Mouse (Mus musculus): ENCODE data around the gene Wtap.
"Not testable (repeated sequence)": the region's sequence is repeated elsewhere in the genome, so short reads cannot be mapped to it uniquely, and the experiment has no call there.

Wtap gene

GRCm38 (mm10) chr17:12994069-12994468 is at the start of gene Wtap:
Gene Wtap, minus strand, starts transcription at chr17:12994169.
- no peak for DNase-seq

GRCm38 (mm10) chr17:13036627-13037192 is 42.7 kb upstream of the Wtap start:
- DNase-seq = not testable (repeated sequence)

- DNase-seq = no peak
These were observed 19.3 kb upstream of the Wtap start for GRCm38 (mm10) chr17:13013316-13013715.

GRCm38 (mm10) chr17:13009887-13010286 is 15.9 kb upstream of the Wtap start:
- no peak for DNase-seq

GRCm38 (mm10) chr17:13008528-13008927 is 14.6 kb upstream of the Wtap start:
- no peak for DNase-seq

- peak; percentile 99 for DNase-seq
These were observed 13.9 kb upstream of the Wtap start for GRCm38 (mm10) chr17:13007730-13008425.

GRCm38 (mm10) chr17:13006984-13007383 is 13.0 kb upstream of the Wtap start:
- DNase-seq = no peak

- not testable (repeated sequence) for DNase-seq
These were observed 12.6 kb upstream of the Wtap start, which contains the start of gene Sod2 for GRCm38 (mm10) chr17:13006546-13006945. Gene Sod2, plus strand, starts transcription at chr17:13006846.

GRCm38 (mm10) chr17:13004436-13004835 is 10.5 kb upstream of the Wtap start:
- not testable (repeated sequence) for DNase-seq

- not testable (repeated sequence) for DNase-seq
These were observed 8.3 kb upstream of the Wtap start for GRCm38 (mm10) chr17:13002243-13002642.

- DNase-seq = no peak
These were observed 5.1 kb upstream of the Wtap start for GRCm38 (mm10) chr17:12999069-12999468.

GRCm38 (mm10) chr17:12997890-12998289 is 3.9 kb upstream of the Wtap start:
- DNase-seq = no peak

GRCm38 (mm10) chr17:12996345-12996744 is 2.4 kb upstream of the Wtap start:
- DNase-seq = peak; percentile 64

GRCm38 (mm10) chr17:12992470-12992991 is 1.4 kb downstream of the Wtap start:
- peak; percentile 94 for DNase-seq

GRCm38 (mm10) chr17:12991635-12992358 is 2.2 kb downstream of the Wtap start:
- peak; percentile 88 for DNase-seq

- no peak for DNase-seq
These were observed 2.8 kb downstream of the Wtap start for GRCm38 (mm10) chr17:12991194-12991634.

- no peak for DNase-seq
These were observed 3.3 kb downstream of the Wtap start for GRCm38 (mm10) chr17:12990567-12991145.

GRCm38 (mm10) chr17:12988096-12988495 is 5.9 kb downstream of the Wtap start:
- DNase-seq = not testable (repeated sequence)

GRCm38 (mm10) chr17:12983988-12984387 is 10.0 kb downstream of the Wtap start:
- no peak for DNase-seq

- DNase-seq = no peak
These were observed 15.4 kb downstream of the Wtap start for GRCm38 (mm10) chr17:12978546-12978945.

GRCm38 (mm10) chr17:12973851-12974250 is 20.1 kb downstream of the Wtap start:
- DNase-seq = no peak

- no peak for DNase-seq
These were observed 26.8 kb downstream of the Wtap start for GRCm38 (mm10) chr17:12967173-12967572.

- no peak for DNase-seq
These were observed 30.5 kb downstream of the Wtap start for GRCm38 (mm10) chr17:12963476-12963875.
